Mouse (Mus musculus) cerebellum, postnatal 14 days (tissue): ENCODE measurements around the gene H2al1c.
A peak's percentile ranks its signal among the peaks of the same experiment; 100 is the strongest.
"Not testable (repeated sequence)": the region's sequence is repeated elsewhere in the genome, so short reads cannot be mapped to it uniquely, and the experiment has no call there.

Experiments used
- DNase-seq, 2 experiments: peaks; one replicate each; pipeline ENCODE4 v3.0.0; 2021; ENCODE audit warnings: mixed read lengths in 2 of 2

H2al1c gene

GRCm38 (mm10) chrX:11305355-11305754 lies at the start of gene H2al1c:
Gene H2al1c, plus strand, starts transcription at chrX:11305655.
- not testable (repeated sequence) for DNase-seq

- DNase-seq = no peak
These were observed 40.5 kb upstream of the H2al1c start for GRCm38 (mm10) chrX:11264918-11265317.

GRCm38 (mm10) chrX:11267791-11268190 lies 37.7 kb upstream of the H2al1c start:
- DNase-seq = no peak

GRCm38 (mm10) chrX:11269074-11269473 lies 36.4 kb upstream of the H2al1c start:
- DNase-seq = peak; percentile 48 to 66

- DNase-seq = no peak
These were observed 32.3 kb upstream of the H2al1c start for GRCm38 (mm10) chrX:11273190-11273589.

- DNase-seq = no peak
These were observed 28.4 kb upstream of the H2al1c start for GRCm38 (mm10) chrX:11277083-11277482.

GRCm38 (mm10) chrX:11280741-11281140 lies 24.7 kb upstream of the H2al1c start:
- DNase-seq = no peak

GRCm38 (mm10) chrX:11288306-11288882 lies 17.1 kb upstream of the H2al1c start:
- peak; percentile 3 to 19 for DNase-seq

- no peak for DNase-seq
These were observed 16.2 kb upstream of the H2al1c start for GRCm38 (mm10) chrX:11289244-11289643.

GRCm38 (mm10) chrX:11298957-11299356 lies 6.5 kb upstream of the H2al1c start, which contains the start of gene H2al1a:
Gene H2al1a, plus strand, starts transcription at chrX:11299257.
- not testable (repeated sequence) for DNase-seq

GRCm38 (mm10) chrX:11302132-11302531 lies 3.3 kb upstream of the H2al1c start, which contains the start of gene H2al1b:
Gene H2al1b, plus strand, starts transcription at chrX:11302432.
- DNase-seq = not testable (repeated sequence)

GRCm38 (mm10) chrX:11308524-11308923 lies 3.1 kb downstream of the H2al1c start, which contains the start of gene H2al1d:
Gene H2al1d, plus strand, starts transcription at chrX:11308824.
- DNase-seq = not testable (repeated sequence)

GRCm38 (mm10) chrX:11311634-11312033 lies 6.2 kb downstream of the H2al1c start, which contains the start of gene H2al1e:
Gene H2al1e, plus strand, starts transcription at chrX:11311934.
- not testable (repeated sequence) for DNase-seq

GRCm38 (mm10) chrX:11314858-11315257 lies 9.4 kb downstream of the H2al1c start, which contains the start of gene H2al1f:
Gene H2al1f, plus strand, starts transcription at chrX:11315158.
- DNase-seq = not testable (repeated sequence)

- not testable (repeated sequence) for DNase-seq
These were observed 12.5 kb downstream of the H2al1c start, which contains the start of gene H2al1g for GRCm38 (mm10) chrX:11317956-11318355. Gene H2al1g, plus strand, starts transcription at chrX:11318256.

- not testable (repeated sequence) for DNase-seq
These were observed 15.7 kb downstream of the H2al1c start, which contains the start of gene H2al1h for GRCm38 (mm10) chrX:11321192-11321591. Gene H2al1h, plus strand, starts transcription at chrX:11321492.

- not testable (repeated sequence) for DNase-seq
These were observed 18.9 kb downstream of the H2al1c start, which contains the start of gene H2al1i for GRCm38 (mm10) chrX:11324359-11324758. Gene H2al1i, plus strand, starts transcription at chrX:11324659.

- DNase-seq = not testable (repeated sequence)
These were observed 22.1 kb downstream of the H2al1c start, which contains the start of gene H2al1j for GRCm38 (mm10) chrX:11327522-11327921. Gene H2al1j, plus strand, starts transcription at chrX:11327822.

- peak; percentile 27 to 35 for DNase-seq
These were observed 40.3 kb downstream of the H2al1c start for GRCm38 (mm10) chrX:11345762-11346161.

GRCm38 (mm10) chrX:11346756-11347155 lies 41.3 kb downstream of the H2al1c start:
- DNase-seq = peak; percentile 32 to 57
